Mouse (Mus musculus): ENCODE measurements around the gene Hfe2. TPM values are rescaled to one million over a fixed set of nuclear protein-coding genes. Genes with fewer than 3 reads are reported as not detected.

The Hfe2 gene
- polyA plus RNA-seq, 2 experiments = 3.8 to 4.3 TPM

DNA sequence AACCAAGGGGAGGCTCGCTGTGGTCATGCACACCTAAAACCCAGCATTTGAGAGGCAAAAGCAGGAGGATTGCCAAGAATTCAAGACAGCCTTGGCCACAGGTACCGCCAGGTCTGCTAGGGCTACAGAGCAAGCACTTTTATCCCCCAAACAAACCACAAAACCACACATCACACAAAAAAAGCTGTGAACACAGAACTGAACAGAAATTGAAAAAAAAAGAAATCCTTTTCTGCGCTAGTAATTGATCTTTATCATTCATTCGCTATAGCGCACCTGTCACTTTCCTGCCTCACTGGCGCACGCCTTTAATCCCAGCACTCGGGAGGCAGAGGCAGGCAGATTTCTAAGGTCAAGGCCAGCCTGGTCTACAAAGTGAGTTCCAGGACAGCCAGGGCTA, 38.3 kb downstream of the Hfe2 start:
- H3K27me3 ChIP-seq (ENCODE audit: control insufficient read depth, insufficient read depth, low read length) = no peaks in the 10 kb centered on the region
- no peak for TF ChIP-seq CTCF (IDR thresholded peaks at IDR 0.05; ENCODE audit: low read depth)
- TF ChIP-seq EP300 (IDR thresholded peaks at IDR 0.05; ENCODE audit: low read depth) = no peak
- no peak overlapping the region for H3K27ac ChIP-seq
- WGBS (ENCODE audit: insufficient replicate concordance) = 60% methylated on average over 8 of the region's 8 CpGs
- H3K4me1 ChIP-seq (replicated peaks; ENCODE audit: control insufficient read depth in 2 of 2, insufficient read depth in 2 of 2, low read length in 1 of 2) = peaks cover 17 to 35% of the 10 kb centered on the region in 2 experiments
- H3K9ac ChIP-seq (replicated peaks) = no peak overlapping the region
- no peaks in the 10 kb centered on the region for H3K9me3 ChIP-seq (ENCODE audit: control insufficient read depth, low read length)
- H3K4me3 ChIP-seq (ENCODE audit: insufficient read depth in 1 of 2, low read depth in 2 of 2, low read length in 2 of 2) = no peak overlapping the region
- DNase-seq (ENCODE audit: low read depth in 3 of 3, low spot score in 3 of 3) (no peak), ATAC-seq (ENCODE audit: insufficient read depth) (no peak)
- peaks cover 15% of the 10 kb centered on the region for H3K36me3 ChIP-seq (replicated peaks; ENCODE audit: control insufficient read depth, insufficient read depth, low read depth)
- H3K4me2 ChIP-seq (ENCODE audit: low read depth) = no peak overlapping the region

DNA sequence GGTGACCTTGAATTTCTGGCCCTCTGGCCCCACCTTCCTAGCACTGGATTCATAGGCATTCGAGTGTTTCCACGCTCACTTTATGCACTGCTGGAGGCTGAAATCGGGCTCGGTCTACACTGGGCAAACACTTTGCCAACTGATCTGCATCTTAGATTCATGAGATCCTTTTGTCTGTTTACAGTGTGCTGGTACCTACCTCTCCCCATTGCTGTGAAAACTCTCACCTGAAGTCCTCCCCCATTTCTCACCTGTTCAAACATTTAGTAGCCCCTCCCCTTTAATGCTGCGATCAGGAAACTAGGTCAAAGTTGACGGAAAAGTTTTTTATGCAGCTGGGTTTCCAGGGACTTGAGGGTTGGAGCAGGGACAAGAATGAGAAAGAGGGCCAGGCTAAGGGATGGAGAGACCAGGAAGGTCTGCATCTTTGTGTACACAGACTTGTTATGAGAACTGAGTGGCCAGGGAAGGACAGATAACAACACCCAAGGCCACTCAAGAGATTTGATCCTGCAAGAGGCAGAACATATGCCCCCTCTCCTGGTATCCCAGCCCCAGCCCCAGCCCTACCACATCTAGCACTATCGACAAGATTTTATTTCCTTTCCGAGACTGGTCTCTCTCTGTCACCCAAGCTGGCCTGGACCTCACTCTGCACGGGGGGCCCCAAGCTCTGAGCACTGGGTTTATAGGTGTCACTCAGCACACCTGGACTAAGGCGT, 39.1 kb downstream of the Hfe2 start:
- ATAC-seq (ENCODE audit: insufficient read depth) (peak; percentile 22; the same call in 1 of the 2 replicates), DNase-seq (ENCODE audit: low read depth in 3 of 3, low spot score in 3 of 3) (no peak)
- Histone ChIP-seq H3K4me3 (ENCODE audit: insufficient read depth in 1 of 2, low read depth in 2 of 2, low read length in 2 of 2) (no peak overlapping the region), H3K4me2 (ENCODE audit: low read depth) (peak overlapping the region; percentile 52), H3K27ac (no peak overlapping the region), H3K27me3 (ENCODE audit: control insufficient read depth, insufficient read depth, low read length) (no peaks in the 10 kb centered on the region), H3K9ac (replicated peaks) (no peak overlapping the region), H3K4me1 (replicated peaks; ENCODE audit: control insufficient read depth in 2 of 2, insufficient read depth in 2 of 2, low read length in 1 of 2) (peaks cover 17 to 35% of the 10 kb centered on the region in 2 experiments), H3K36me3 (replicated peaks; ENCODE audit: control insufficient read depth, insufficient read depth, low read depth) (peaks cover 15% of the 10 kb centered on the region), H3K9me3 (ENCODE audit: control insufficient read depth, low read length) (no peaks in the 10 kb centered on the region)
- WGBS (ENCODE audit: insufficient replicate concordance) = 33% methylated on average over 10 of the region's 10 CpGs
- TF ChIP-seq EP300 (IDR thresholded peaks at IDR 0.05; ENCODE audit: low read depth) = no peak
- no peak for TF ChIP-seq CTCF (IDR thresholded peaks at IDR 0.05; ENCODE audit: low read depth)

DNA sequence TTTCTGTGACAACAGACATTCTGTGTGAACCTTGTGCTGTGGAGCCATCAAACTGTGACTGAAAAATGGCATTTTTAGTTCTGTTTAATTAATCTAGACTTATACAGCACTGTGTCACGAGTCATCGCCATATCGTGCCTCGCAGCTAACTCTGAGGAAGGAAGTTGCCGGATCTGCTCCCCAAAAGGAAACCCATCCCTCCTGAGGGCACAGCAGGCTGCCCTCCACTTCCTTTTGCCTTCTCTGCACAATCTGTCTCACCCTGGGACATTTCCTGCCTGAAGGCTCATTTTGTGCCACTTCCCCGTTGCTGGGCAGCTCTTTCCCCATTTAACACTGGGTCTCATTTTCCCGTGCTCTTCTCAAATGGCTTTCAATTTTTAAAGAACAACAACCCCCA, 39.7 kb downstream of the Hfe2 start:
- peak overlapping the region; percentile 27; the same call in 1 of the 2 replicates for H3K9ac ChIP-seq (replicated peaks)
- H3K4me3 ChIP-seq (ENCODE audit: insufficient read depth in 1 of 2, low read depth in 2 of 2, low read length in 2 of 2) = peak overlapping the region in 1 of 2 experiments; percentile 23; a peak in 1 of 4 replicates
- ATAC-seq (ENCODE audit: insufficient read depth) = peak; percentile 54

DNA sequence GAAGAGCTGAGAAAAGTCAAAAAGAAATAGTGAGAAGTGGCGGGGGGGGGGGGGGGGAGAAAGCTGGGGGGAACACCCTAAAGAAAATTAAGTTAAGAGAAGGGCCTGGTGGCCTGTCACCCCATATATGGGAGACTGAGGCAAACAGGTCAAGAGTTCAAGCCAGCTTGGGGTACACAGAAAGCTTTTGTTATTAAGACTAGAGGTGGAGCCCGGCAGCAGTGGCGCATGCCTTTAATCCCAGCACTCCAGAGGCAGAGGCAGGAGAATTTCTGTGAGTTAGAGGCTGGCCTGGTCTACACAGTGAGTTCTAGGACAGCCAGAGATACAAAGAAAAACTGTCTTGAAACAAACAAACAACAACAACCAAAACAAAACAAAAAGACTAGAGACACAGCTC, 40.1 kb downstream of the Hfe2 start:
- DNase-seq (ENCODE audit: low read depth in 3 of 3, low spot score in 3 of 3) (no peak), ATAC-seq (ENCODE audit: insufficient read depth) (no peak)
- H3K27me3 ChIP-seq (ENCODE audit: control insufficient read depth, insufficient read depth, low read length) = no peaks in the 10 kb centered on the region
- H3K4me1 ChIP-seq (replicated peaks; ENCODE audit: control insufficient read depth in 2 of 2, insufficient read depth in 2 of 2, low read length in 1 of 2) = peaks cover 11 to 27% of the 10 kb centered on the region in 2 experiments; a peak in 3 of 4 replicates
- H3K36me3 ChIP-seq (replicated peaks; ENCODE audit: control insufficient read depth, insufficient read depth, low read depth) = peaks cover 8% of the 10 kb centered on the region
- no peak overlapping the region for H3K4me3 ChIP-seq (ENCODE audit: insufficient read depth in 1 of 2, low read depth in 2 of 2, low read length in 2 of 2)
- H3K27ac ChIP-seq = no peak overlapping the region
- peak overlapping the region; percentile 52 for H3K4me2 ChIP-seq (ENCODE audit: low read depth)
- no peak overlapping the region for H3K9ac ChIP-seq (replicated peaks)
- TF ChIP-seq CTCF (IDR thresholded peaks at IDR 0.05; ENCODE audit: low read depth) = no peak
- TF ChIP-seq EP300 (IDR thresholded peaks at IDR 0.05; ENCODE audit: low read depth) = no peak
- 56% methylated on average over 3 of the region's 3 CpGs for WGBS (ENCODE audit: insufficient replicate concordance)
- H3K9me3 ChIP-seq (ENCODE audit: control insufficient read depth, low read length) = no peaks in the 10 kb centered on the region

More for the DNA sequence above, 39.7 kb downstream of the Hfe2 start:
- 10% methylated on average over 7 of the region's 7 CpGs for WGBS (ENCODE audit: insufficient replicate concordance)
- Histone ChIP-seq H3K4me2 (ENCODE audit: low read depth) (peak overlapping the region; percentile 52), H3K27ac (no peak overlapping the region), H3K4me1 (replicated peaks; ENCODE audit: control insufficient read depth in 2 of 2, insufficient read depth in 2 of 2, low read length in 1 of 2) (peaks cover 13 to 32% of the 10 kb centered on the region in 2 experiments; a peak in 3 of 4 replicates), H3K36me3 (replicated peaks; ENCODE audit: control insufficient read depth, insufficient read depth, low read depth) (peaks cover 13% of the 10 kb centered on the region), H3K27me3 (ENCODE audit: control insufficient read depth, insufficient read depth, low read length) (no peaks in the 10 kb centered on the region), H3K9me3 (ENCODE audit: control insufficient read depth, low read length) (no peaks in the 10 kb centered on the region)
- no peak for DNase-seq (ENCODE audit: low read depth in 3 of 3, low spot score in 3 of 3)
- no peak for TF ChIP-seq EP300 (IDR thresholded peaks at IDR 0.05; ENCODE audit: low read depth)
- TF ChIP-seq CTCF (IDR thresholded peaks at IDR 0.05; ENCODE audit: low read depth) = no peak

DNA sequence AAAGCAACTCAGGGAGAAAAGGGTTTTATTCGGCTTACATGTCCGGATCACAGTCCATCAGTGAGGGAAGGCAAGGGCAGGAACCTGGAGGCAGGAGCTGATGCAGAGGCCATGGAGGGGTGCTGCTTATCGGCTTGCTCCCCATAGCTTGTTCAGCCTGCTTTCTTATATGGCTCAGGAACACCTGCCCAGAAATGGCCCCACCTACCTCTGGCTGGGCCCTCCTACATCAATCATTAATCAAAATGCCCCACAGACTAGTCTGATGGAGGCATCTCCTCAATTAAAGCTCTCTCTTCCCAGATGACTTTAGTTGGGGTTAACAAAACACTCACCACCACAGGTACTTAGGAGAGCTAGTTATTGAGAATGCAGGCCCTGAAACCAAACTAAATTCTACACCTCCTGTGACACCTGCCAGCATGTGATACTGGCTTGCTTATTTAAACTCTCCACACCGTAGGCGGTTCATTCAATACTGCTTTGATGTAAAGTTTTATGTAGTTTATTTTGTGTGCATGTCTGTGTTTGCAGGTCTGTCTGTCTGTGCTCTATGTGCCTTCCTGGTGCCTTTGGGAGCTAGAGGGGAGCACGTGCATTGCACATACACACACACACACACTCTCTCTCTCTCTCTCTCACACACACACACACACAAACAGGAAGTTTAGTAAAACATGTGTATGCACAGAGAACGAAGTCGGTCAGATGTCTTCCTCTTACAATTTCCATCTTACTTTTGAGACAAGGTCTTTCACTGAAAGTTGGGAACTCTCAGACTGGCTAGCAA, 41.9 kb downstream of the Hfe2 start:
- H3K27ac ChIP-seq = no peak overlapping the region
- H3K9ac ChIP-seq (replicated peaks) = no peak overlapping the region
- ATAC-seq (ENCODE audit: insufficient read depth) (no peak), DNase-seq (ENCODE audit: low read depth in 3 of 3, low spot score in 3 of 3) (no peak)
- TF ChIP-seq CTCF (IDR thresholded peaks at IDR 0.05; ENCODE audit: low read depth) = no peak
- TF ChIP-seq EP300 (IDR thresholded peaks at IDR 0.05; ENCODE audit: low read depth) = no peak
- H3K27me3 ChIP-seq (ENCODE audit: control insufficient read depth, insufficient read depth, low read length) = no peaks in the 10 kb centered on the region
- no peaks in the 10 kb centered on the region for H3K36me3 ChIP-seq (replicated peaks; ENCODE audit: control insufficient read depth, insufficient read depth, low read depth)
- no peaks in the 10 kb centered on the region for H3K9me3 ChIP-seq (ENCODE audit: control insufficient read depth, low read length)
- WGBS (ENCODE audit: insufficient replicate concordance) = 61% methylated on average over 8 of the region's 8 CpGs
- peaks cover 8 to 33% of the 10 kb centered on the region in 2 experiments; a peak in 3 of 4 replicates for H3K4me1 ChIP-seq (replicated peaks; ENCODE audit: control insufficient read depth in 2 of 2, insufficient read depth in 2 of 2, low read length in 1 of 2)
- no peak overlapping the region for H3K4me3 ChIP-seq (ENCODE audit: insufficient read depth in 1 of 2, low read depth in 2 of 2, low read length in 2 of 2)
- no peak overlapping the region for H3K4me2 ChIP-seq (ENCODE audit: low read depth)

Data from liver, embryonic 14.5 days (tissue).